Mouse (Mus musculus): ENCODE data around the gene Pramel7. TPM values are rescaled to one million over a fixed set of nuclear protein-coding genes. Genes with fewer than 3 reads are reported as not detected.
"Not testable (repeated sequence)": the region's sequence is repeated elsewhere in the genome, so short reads cannot be mapped to it uniquely, and the experiment has no call there.

Pramel7 gene
- polyA plus RNA-seq (2014; fragmentation: Nextera tagmentation; extraction: Ambion mirVana): not detected in 2 replicates

- not testable (repeated sequence) for H3K4me2 ChIP-seq; H3K27me3 ChIP-seq (ENCODE audit: insufficient read depth, low read length); ATAC-seq (ENCODE audit: insufficient read depth); H3K36me3 ChIP-seq (ENCODE audit: insufficient read depth); H3K27ac ChIP-seq (ENCODE audit: low read depth); H3K4me3 ChIP-seq (ENCODE audit: low read depth, low read length); H3K9ac ChIP-seq; H3K9me3 ChIP-seq (ENCODE audit: low read depth, low read length); DNase-seq; H3K4me1 ChIP-seq (ENCODE audit: insufficient read depth)
- WGBS: 91% methylated on average over 3 of the region's 5 CpGs
Observed at GRCm38 (mm10) chr2:87496993-87497392, at the start of gene Pramel7. Gene Pramel7 (minus strand): TSS chr2:87497093.

DNA sequence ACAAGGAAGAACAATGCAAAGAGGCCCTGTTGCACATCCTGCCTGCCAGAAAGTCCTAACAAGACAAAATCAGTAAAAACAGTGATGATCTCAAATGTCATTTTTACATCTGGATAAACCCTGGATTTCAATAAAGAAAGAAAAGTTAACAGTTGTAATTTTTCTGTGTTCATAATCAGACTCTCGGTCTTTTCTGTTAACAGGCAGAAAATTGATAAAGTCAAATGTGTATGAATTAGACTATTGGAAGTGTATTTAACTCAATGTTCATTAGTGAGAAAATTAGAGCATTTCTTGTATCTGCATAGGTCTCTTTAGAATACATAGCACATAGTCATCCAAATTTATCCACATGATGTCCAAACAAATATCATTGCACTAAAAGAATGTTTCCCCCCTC, 48.5 kb upstream of the Pramel7 start, which contains the start of gene Olfr1128:
Gene Olfr1128, minus strand, starts transcription at position 101 of the 400 bp plus-strand sequence.
- no peak for TF ChIP-seq CTCF (IDR thresholded peaks at IDR 0.05; ENCODE audit: low read depth)
- Histone ChIP-seq H3K27ac (ENCODE audit: low read depth) (no peak within 1 kb of the TSS), H3K36me3 (ENCODE audit: insufficient read depth) (no peaks in the 10 kb centered on the region), H3K27me3 (ENCODE audit: insufficient read depth, low read length) (no peaks in the 10 kb centered on the region), H3K4me3 (ENCODE audit: low read depth, low read length) (no peak within 1 kb of the TSS), H3K9me3 (ENCODE audit: low read depth, low read length) (no peaks in the 10 kb centered on the region), H3K4me2 (no peak within 1 kb of the TSS), H3K9ac (no peak within 1 kb of the TSS), H3K4me1 (ENCODE audit: insufficient read depth) (no peaks in the 10 kb centered on the region)
- ATAC-seq (ENCODE audit: insufficient read depth) (no peak), DNase-seq (no peak)
- WGBS: 81% methylated on average over 1 of the region's 1 CpGs

DNA sequence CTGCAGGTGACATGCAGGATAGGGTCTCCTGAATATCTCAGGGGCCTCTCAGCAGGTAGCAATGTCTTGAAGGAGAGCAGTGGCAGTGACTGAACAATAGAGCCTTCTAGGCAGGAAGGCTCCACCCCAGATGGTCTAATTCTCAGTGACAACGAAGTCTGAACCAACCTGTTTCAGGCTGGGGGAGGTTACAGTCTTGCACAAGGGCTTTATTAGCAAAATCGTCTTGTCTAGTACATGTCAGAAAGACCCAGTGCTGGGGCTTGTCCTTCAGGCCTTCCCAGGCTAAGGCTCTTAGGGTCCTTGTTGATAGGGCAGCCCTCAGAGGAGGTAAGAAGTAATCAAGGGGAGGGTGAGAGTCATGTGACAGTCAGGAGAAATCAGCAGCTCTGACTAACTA, 37.9 kb upstream of the Pramel7 start:
- no peak overlapping the region for H3K27ac ChIP-seq (ENCODE audit: low read depth)
- WGBS: 63% methylated on average over 2 of the region's 2 CpGs
- no peak overlapping the region for H3K9ac ChIP-seq
- ATAC-seq (ENCODE audit: insufficient read depth): no peak
- H3K36me3 ChIP-seq (ENCODE audit: insufficient read depth): no peaks in the 10 kb centered on the region
- H3K4me2 ChIP-seq: no peak overlapping the region
- no peak for TF ChIP-seq CTCF (IDR thresholded peaks at IDR 0.05; ENCODE audit: low read depth)
- no peak for DNase-seq
- H3K4me3 ChIP-seq (ENCODE audit: low read depth, low read length): no peak overlapping the region
- H3K27me3 ChIP-seq (ENCODE audit: insufficient read depth, low read length): no peaks in the 10 kb centered on the region
- no peaks in the 10 kb centered on the region for H3K4me1 ChIP-seq (ENCODE audit: insufficient read depth)
- H3K9me3 ChIP-seq (ENCODE audit: low read depth, low read length): no peaks in the 10 kb centered on the region

GRCm38 (mm10) chr2:87531496-87531895, 34.6 kb upstream of the Pramel7 start, which contains the start of gene Olfr153:
Gene Olfr153 (plus strand): TSS chr2:87531796.
- no peak for DNase-seq
- Histone ChIP-seq H3K9ac (no peak within 1 kb of the TSS), H3K27me3 (ENCODE audit: insufficient read depth, low read length) (no peaks in the 10 kb centered on the region), H3K27ac (ENCODE audit: low read depth) (no peak within 1 kb of the TSS), H3K4me1 (ENCODE audit: insufficient read depth) (no peaks in the 10 kb centered on the region), H3K4me3 (ENCODE audit: low read depth, low read length) (no peak within 1 kb of the TSS), H3K9me3 (ENCODE audit: low read depth, low read length) (no peaks in the 10 kb centered on the region), H3K36me3 (ENCODE audit: insufficient read depth) (no peaks in the 10 kb centered on the region), H3K4me2 (no peak within 1 kb of the TSS)
- ATAC-seq (ENCODE audit: insufficient read depth): no peak
- no peak for TF ChIP-seq CTCF (IDR thresholded peaks at IDR 0.05; ENCODE audit: low read depth)

DNA sequence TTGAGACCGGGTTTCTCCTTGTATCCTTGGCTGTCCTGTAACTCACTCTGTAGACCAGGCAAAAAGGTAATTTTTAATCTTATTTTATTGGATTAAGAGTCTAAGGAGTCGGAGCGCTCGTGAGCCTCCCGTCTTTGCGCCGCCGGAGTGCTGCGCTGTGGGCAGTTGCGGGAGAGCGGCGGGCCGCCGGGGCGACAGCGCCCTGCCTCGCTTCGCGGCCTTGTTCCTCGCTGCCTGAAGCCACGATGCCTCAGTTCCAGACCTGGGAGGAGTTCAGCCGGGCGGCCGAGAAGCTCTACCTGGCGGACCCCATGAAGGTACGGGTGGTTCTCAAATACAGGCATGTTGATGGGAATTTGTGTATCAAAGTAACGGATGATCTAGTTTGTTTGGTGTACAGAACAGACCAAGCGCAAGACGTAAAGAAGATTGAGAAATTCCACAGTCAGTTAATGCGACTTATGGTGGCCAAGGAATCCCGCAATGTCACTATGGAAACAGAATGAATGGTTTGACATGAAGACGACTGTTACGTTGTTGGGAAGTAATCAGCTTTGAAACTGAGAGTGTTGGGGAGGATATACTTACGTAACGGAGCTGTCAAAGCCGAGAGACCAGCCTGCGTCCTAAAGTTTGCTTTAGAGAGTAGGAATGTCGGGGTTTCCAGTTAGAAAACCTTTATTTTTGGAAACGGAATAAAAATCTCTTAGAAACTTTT, 29.2 kb upstream of the Pramel7 start:
- ATAC-seq (ENCODE audit: insufficient read depth); H3K4me3 ChIP-seq (ENCODE audit: low read depth, low read length); H3K27me3 ChIP-seq (ENCODE audit: insufficient read depth, low read length); H3K4me1 ChIP-seq (ENCODE audit: insufficient read depth); H3K9ac ChIP-seq; H3K27ac ChIP-seq (ENCODE audit: low read depth); H3K36me3 ChIP-seq (ENCODE audit: insufficient read depth); H3K9me3 ChIP-seq (ENCODE audit: low read depth, low read length): not testable (repeated sequence)
- H3K4me2 ChIP-seq: peak overlapping the region; percentile 39
- WGBS: 22% methylated on average over 38 of the region's 39 CpGs
- peak; percentile 28 for DNase-seq

DNA sequence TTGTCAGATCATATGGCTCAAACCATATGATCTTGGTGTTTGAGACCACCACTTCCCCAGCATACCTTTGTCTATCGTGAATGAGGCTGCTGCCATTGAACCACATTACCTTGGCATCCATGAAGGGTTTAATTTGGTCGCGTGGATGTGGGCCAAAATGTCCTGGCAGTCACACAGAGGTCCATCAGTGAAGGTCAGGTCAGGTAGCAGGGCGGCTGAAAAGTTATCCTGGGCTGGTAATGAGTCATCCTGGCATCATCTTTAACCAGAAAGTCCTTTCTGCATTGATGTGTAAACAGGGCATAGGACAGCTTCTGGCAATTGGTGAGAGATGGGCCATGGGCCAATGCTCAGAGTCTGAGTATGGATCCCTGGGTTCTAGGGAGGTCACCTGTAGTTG, 23.8 kb upstream of the Pramel7 start:
- 82% methylated on average over 4 of the region's 4 CpGs for WGBS
- Histone ChIP-seq H3K36me3 (ENCODE audit: insufficient read depth) (no peaks in the 10 kb centered on the region), H3K4me1 (ENCODE audit: insufficient read depth) (no peaks in the 10 kb centered on the region), H3K27ac (ENCODE audit: low read depth) (no peak overlapping the region), H3K4me2 (no peak overlapping the region), H3K9ac (no peak overlapping the region), H3K27me3 (ENCODE audit: insufficient read depth, low read length) (no peaks in the 10 kb centered on the region), H3K9me3 (ENCODE audit: low read depth, low read length) (no peaks in the 10 kb centered on the region), H3K4me3 (ENCODE audit: low read depth, low read length) (no peak overlapping the region)
- TF ChIP-seq CTCF (IDR thresholded peaks at IDR 0.05; ENCODE audit: low read depth): no peak
- DNase-seq: no peak
- ATAC-seq (ENCODE audit: insufficient read depth): no peak

DNA sequence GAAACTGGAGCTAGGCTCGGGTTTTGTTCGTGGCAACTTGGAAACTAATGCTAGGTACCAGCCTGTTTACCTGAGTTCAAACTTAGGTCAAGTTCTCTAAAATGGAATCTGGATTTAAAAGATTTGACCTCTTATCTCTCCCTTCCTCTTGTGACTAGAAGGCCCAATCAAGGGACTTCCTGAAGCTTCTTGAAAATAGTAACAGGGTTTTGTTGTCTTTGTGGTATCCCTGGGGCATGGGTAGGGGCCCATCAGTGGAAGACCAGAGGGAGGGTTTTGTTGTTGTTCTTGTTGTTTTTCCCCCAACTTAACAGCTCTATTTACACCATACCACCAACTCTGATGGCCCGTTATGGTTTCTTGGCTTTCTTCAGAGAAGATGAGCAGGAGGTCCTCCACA, 19.7 kb upstream of the Pramel7 start:
- no peak for ATAC-seq (ENCODE audit: insufficient read depth)

More for the DNA sequence above, 19.7 kb upstream of the Pramel7 start:
- no peaks in the 10 kb centered on the region for H3K4me1 ChIP-seq (ENCODE audit: insufficient read depth)
- WGBS: 91% methylated on average over 3 of the region's 3 CpGs
- H3K27me3 ChIP-seq (ENCODE audit: insufficient read depth, low read length): no peaks in the 10 kb centered on the region
- no peaks in the 10 kb centered on the region for H3K9me3 ChIP-seq (ENCODE audit: low read depth, low read length)
- H3K36me3 ChIP-seq (ENCODE audit: insufficient read depth): no peaks in the 10 kb centered on the region
- no peak overlapping the region for H3K27ac ChIP-seq (ENCODE audit: low read depth)
- no peak overlapping the region for H3K4me3 ChIP-seq (ENCODE audit: low read depth, low read length)
- no peak for DNase-seq
- H3K9ac ChIP-seq: no peak overlapping the region
- H3K4me2 ChIP-seq: no peak overlapping the region
- no peak for TF ChIP-seq CTCF (IDR thresholded peaks at IDR 0.05; ENCODE audit: low read depth)
